Mouse (Mus musculus) T-cell, adult 66 days (primary cell): ENCODE results near the gene Zfp612. TPM values are rescaled to one million over a fixed set of nuclear protein-coding genes. Genes with fewer than 3 reads are reported as not detected.

Experiments
- total RNA-seq, 2 experiments: library from RNA; stranded (reverse); gene quantifications; 3 replicates in 1 of 2; 4 replicates in 1 of 2; pipeline ENCODE4 v1.2.4; 2023

The Zfp612 gene
- total RNA-seq = 1 to 10 TPM; 2.8 to 4.6 TPM

DNA sequence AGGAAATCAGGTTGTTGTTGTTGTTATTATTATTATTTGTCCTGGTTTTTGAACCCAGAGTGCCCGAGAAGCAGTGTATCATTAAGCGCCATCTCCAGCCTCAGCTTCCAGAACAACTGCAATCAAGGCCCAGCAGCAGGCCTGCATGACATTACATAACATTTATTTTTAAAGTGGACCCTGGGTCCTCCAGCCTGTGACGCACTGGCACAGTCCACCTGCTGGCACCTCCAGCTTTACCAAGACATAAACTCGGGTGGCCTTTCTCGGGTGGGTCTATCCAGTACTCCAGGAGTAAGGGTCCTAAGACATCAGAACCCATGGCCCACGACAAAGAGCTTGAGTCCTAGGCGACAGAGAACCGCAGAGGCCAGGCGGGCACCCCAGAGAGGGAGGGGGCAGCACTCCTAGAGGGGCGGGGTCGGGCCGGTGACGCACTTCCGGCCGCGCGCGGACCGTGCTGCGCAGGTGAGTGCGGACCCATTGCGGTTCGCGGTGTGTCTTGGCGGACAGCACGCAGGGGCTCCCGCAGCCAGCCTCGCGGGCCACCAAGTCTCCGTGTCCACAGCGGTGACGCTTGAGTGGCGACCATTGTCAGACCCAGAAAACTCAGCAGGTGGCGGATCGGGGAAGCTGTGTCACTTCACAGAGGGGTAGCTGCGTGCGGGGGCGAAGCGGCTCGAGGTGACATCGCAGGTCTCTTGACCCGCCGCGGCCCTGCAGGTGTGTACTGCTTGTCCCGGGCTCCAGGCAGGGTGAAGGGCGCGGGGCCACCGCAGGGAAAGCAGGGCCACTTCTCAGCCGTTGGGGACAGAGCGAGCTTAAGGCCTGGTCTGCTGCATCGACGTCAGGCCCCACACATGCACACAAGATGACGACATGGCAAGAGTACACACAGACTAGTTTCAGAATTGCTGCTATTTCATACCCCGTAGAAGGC, at the start of gene Zfp612:
Gene Zfp612 (plus strand): TSS at position 465 of the 940 bp plus-strand sequence.

DNA sequence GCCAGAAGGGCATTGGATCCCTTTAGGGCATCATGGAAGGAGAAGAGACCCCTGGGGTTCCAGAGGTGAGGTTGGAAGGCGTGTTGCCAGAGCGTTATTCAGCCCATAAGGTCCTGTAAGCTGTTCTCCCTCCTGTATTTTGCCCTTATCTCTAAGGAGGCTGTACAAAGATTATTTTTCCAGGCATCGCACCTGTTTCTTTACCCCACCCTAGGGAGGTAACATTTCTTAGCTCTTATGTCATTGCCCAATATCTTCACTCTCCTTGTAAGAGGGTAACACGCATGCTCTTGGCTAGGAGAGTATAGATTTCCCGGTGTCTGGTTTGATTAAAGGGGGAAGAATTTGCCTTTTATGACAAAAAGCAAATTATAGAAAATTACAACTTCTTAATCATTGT, 39.9 kb upstream of the Zfp612 start, which contains the start of gene Chst4:
Gene Chst4 (minus strand): TSS at position 82 of the 400 bp plus-strand sequence.

DNA sequence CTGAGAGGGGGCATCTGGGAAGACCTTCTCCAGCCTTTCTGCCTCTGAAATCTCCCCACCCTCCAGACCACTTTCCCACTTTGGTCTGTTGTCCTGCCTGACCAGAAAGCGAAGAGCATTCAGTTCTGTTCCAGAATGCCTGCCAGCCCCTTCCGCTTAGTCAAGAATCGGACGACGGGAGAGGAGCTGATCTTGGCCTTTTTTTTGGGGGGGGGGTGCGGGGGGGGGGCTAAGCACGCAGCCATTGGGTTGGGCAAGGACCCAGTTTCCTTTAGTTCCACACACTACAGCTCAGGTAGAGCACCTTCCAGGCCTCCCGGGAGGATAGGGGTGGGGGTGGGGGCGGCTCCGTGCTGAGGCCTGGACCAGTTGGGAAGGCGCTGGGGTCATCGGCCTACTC, 21.4 kb downstream of the Zfp612 start, which contains the start of gene Gm21964:
Gene Gm21964 (plus strand): TSS at position 301 of the 400 bp plus-strand sequence.

DNA sequence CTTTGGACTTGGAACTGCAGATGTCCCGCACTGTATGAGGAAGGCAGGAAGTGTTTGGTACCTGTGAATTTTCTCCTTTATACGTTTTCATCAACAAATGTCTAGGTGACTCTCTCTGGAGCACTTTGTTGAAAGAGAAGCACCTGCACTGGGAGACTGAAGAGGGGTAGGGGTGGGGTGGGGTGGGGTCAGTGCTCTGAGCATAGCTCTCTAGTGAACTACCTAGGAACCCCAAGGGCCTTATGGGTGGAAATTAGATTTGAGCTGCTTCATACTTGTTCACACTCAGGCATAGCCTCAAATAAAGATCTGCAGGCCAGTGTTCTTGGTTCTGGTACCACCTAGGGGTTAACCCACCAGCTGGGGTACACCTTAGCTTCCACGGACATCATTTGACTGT, 23.1 kb downstream of the Zfp612 start, which contains the start of gene Gm17720:
Gene Gm17720 (minus strand): TSS at position 101 of the 400 bp plus-strand sequence.

Other genes starting within 250 kb of the Zfp612 start
- gene Phlpp2, start 211.2 kb upstream of the Zfp612 start, total RNA-seq = 1 to 10 TPM; 5.7 to 8.4 TPM
- not detected for gene Marveld3, start 117.5 kb upstream of the Zfp612 start, total RNA-seq
- not detected for gene Tat, start 89.3 kb upstream of the Zfp612 start, total RNA-seq
- not detected for gene Chst4, start 40.0 kb upstream of the Zfp612 start, total RNA-seq
- not detected for gene Gm21964, start 21.5 kb downstream of the Zfp612 start, total RNA-seq
- not detected for gene Gm17720, start 23.0 kb downstream of the Zfp612 start, total RNA-seq
- not detected for gene Calb2, start 88.5 kb downstream of the Zfp612 start, total RNA-seq
- gene Cmtr2, start 135.9 kb downstream of the Zfp612 start, total RNA-seq = 1 to 10 TPM; 6.3 to 8.2 TPM
- gene Hydin, start 187.2 kb downstream of the Zfp612 start, total RNA-seq = not detected